Mouse (Mus musculus) fibroblast of lung, adult 2 months (primary cell): Measurements from ENCODE around the gene Pnrc2.

Source experiments
- DNase-seq: peaks from one replicate; pipeline ENCODE4 v3.0.0-alpha.2; 2011; ENCODE audit warnings: low read depth

Gene Pnrc2

GRCm38 (mm10) chr4:135870227-135871023 lies 3.2 kb downstream of the Pnrc2 start:
- DNase-seq = no peak

GRCm38 (mm10) chr4:135868996-135869395 lies 4.7 kb downstream of the Pnrc2 start:
- DNase-seq = no peak

DNA sequence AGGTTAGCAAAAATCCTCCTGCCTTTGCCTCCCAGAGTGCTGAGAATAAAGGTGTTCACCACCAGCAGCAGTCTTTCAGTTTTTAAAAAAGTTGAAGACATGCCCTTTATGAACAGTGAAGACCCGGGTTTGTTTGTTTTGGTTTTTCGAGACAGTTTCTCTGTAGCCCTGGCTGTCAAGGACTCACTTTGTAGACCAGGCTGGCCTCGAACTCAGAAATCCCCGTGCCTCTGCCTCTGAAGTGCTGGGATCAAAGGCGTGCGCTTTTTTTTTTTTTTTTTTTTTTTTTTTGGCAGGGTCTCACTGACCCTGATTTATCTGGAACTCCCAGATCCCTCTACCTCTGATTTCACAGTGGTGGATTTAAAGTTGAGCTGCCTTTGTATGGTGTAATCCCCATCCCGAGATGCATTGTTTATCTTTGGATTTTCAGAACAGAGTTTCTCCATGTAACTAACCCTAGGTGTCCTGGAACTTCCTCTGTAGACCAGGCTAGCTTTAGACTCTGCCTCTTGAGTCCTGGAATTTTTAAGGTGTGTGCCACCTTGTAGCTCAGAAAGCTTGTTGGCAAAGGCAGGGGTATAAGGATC lies 16.0 kb downstream of the Pnrc2 start:
- no peak for DNase-seq

DNA sequence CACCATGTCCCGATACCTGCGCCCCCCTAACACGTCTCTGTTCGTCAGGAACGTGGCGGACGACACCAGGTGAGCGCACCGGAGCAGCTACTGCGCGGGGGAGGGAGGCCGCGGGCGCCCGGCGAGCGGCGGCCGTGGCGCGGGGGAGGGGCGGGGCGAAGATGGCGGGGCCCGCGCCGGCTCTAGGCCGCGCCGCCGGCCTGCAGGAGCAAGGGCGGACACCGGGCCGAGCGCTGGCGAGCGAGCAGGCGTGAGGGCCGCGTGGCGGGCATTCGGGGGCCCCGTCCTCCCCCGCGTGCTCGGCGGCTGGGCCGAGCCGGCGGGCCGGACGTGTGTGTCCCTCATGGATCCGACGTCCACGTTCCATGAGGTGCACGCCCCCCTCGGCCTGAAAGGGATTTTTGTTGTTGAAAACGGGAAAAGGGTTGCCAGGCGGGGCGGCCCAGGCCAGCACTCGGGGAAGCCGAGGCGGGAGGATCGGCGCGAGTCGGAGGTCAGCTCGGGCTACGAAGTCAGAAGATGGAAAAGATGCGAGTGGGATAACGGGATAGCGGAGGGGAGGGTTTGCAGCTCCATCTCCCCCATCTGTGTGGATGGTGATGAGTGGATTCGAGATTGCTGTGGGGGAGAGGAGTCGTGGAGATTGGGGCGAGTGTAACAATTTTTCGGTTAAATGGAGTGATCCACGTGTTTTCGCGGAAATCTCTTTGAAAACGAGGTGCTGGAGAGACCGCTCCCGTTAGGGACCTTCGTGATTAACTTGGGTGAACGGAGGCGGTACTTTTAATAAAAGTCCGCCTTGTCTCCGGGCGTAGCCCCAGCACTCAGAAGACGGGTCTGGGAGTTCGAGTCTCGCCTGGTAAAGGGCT lies 17.2 kb downstream of the Pnrc2 start:
- DNase-seq = no peak

- peak; percentile 89 for DNase-seq
Observed at GRCm38 (mm10) chr4:135855536-135856222, 18.0 kb downstream of the Pnrc2 start, which contains the start of gene Srsf10. Srsf10 (plus strand) TSS chr4:135855747.

- DNase-seq = no peak
Observed at GRCm38 (mm10) chr4:135855080-135855479, 18.6 kb downstream of the Pnrc2 start.

DNA sequence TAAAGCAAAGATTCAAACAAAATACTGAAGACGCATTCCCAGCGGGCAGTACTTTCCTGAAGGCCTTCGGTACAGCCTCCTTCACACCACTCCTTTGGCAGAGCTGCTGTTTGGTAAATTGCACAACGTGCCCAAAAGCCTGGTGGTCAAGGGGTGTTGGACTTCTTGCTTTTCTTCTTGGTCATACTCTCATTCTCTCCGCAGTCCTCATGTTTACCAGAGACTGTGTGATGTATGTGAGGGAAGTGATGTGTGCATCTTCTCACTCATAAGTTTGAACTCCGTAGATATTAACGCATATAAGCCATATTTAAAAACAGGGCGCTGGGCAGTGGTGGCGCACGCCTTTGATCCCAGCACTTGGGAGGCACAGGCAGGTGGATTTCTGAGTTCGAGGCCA lies 19.0 kb downstream of the Pnrc2 start:
- DNase-seq = no peak

- no peak for DNase-seq
Observed at GRCm38 (mm10) chr4:135853987-135854546, 19.6 kb downstream of the Pnrc2 start.

DNA sequence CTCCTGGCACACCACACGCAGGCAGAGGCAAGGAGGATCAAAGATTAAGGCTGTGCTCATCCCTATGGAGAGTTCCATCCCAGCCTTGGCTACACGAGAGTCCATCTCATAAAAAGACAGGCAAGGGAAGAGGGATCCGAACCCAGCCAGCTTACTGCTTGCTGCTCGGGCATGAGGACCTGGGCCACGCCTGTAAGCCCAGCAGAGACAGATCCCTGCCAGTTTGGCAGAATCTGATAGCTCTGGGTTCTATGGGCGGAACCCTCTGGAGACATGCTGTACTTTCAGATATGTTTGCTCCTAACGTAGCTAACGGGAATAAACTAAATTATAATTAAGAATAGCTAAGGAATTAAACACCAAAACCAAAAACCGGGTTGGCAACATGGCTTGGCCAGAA lies 21.7 kb downstream of the Pnrc2 start:
- no peak for DNase-seq

DNA sequence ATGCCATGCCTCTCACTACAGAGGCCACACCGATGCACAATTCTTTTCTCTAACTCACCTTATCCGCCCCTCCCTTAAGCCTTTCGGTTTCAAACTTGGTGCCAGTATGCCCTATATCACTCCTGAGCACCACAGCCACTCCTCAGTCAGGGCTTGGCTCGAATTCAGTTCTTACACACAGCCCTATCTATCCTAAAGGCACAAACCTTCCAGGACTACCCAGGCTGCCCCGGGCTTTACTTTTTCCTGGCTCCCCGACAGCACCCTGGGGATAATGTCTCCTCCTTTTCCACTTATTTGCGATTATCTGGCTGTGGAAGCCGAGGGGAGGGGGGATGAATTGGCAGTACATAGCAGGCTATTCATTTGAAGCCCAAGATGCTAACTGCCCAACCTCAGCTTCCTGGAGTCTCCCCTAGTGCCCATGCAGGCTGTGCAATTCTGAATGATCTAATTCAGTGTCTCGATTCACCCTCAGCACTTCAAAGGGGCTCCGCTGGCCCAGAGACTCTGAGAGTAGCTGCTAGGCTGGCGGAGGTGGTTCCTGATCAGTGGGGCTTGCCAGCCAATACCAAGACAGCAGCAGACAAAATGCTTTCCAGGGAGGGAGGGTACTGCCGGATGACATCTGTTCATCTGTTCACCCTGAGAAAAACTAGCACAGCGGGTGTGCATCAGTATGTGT lies 23.1 kb downstream of the Pnrc2 start:
- DNase-seq = no peak

DNA sequence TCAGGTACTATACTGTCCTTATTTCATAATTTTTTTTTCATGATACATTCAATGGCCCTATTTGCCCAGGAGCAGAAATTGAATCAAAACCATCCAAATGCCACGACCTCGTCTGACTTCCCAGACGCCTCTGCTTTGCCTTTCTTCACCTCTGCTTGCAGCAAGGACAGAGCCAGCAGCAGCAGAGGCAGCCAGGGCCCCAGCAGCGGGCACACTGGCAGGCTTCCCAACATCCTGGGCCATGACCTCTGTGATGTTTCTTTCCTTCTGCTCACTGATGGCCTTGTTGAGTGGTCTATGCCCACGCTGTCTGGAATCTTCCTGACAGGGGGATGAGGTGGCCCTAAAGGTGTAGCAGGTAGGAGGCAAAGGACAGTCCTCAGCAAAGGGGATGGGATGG lies 26.1 kb downstream of the Pnrc2 start:
- no peak for DNase-seq

GRCm38 (mm10) chr4:135844400-135844799 lies 29.2 kb downstream of the Pnrc2 start:
- DNase-seq = no peak

DNA sequence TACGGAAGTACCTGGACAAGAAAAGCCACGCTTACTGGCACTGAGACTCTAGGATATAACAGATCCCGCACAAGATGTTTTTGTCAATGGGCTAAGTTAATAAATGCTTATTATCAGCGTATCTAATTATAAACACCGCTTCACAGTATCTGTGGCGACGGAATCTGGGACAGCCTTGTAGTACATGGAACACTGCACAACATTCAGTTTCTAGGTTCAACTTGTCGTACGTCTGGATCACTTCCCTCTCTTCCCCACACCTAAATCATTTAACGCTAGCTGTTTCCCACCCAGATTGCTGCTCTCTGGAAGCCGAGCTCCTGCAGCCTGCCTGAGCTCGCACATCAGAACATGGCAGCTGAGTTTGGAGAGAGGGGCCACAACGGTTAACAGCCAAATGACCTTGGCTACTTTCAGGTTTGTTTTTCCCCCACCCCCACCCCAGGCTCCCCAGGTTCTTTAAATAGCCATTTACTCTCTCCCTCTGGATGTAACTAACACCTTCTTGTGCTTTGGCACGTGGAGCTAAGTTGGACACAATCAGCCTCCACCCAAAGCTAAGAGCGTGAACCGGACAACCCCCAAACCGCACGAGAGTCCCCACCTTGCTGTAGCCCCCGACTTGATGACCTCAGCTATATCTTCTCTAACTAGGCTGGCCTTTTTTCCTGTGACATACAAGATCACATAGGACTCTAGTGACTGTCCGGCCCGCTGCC lies 34.2 kb downstream of the Pnrc2 start:
- DNase-seq = no peak

- no peak for DNase-seq
Observed at GRCm38 (mm10) chr4:135838925-135839292, 34.7 kb downstream of the Pnrc2 start.

DNA sequence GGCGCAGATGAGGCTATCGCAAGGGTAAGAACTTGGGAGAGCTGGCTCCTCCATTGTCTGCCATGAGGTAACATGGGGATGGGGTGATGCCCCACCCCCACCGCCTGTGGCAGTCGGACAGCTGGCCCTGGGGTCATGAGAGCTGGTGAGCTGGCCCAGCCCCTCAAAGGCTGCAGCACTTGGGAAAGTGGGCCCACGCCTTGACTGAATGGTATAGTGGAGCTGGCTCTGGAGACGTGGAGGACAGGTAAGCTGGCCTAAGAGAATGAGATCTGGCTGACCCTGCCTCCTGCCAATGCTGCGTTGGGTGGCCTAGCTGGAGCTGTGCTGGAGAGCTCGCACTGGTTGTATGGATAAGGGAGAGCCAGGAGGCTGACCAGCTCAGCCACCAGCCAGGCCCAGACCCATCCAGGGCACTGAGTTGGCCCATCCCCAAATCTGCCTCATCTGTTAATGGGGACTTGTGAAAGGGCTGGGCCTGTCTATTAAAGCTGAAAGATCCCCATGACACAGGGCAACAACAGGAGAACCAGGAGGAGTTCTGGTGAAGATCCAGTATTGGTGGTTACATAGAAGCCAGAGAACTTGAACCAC lies 39.4 kb downstream of the Pnrc2 start:
- no peak for DNase-seq

GRCm38 (mm10) chr4:135833301-135834123 lies 40.1 kb downstream of the Pnrc2 start:
- no peak for DNase-seq

- no peak for DNase-seq
Observed at GRCm38 (mm10) chr4:135832070-135832469, 41.6 kb downstream of the Pnrc2 start.

DNA sequence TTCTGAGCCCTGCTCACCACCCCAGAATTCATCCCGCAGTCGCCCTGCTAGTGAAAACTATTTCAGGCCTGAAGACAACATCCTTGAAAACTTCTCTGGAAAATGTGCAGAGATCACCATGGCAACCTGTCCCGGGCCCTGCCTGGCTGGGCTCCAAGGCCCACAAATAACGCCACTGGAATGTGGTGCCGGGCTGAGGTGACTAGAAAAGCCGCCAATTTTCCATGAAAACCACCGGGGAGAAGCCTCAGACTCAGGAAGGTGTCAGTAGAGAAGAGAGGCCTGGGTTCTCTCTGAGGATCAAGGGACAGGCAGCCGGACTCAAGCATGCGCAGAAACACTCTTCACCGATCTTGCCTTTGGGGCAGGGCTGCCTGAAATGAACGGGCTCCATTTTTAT lies 45.2 kb downstream of the Pnrc2 start:
- peak; percentile 73 for DNase-seq

DNA sequence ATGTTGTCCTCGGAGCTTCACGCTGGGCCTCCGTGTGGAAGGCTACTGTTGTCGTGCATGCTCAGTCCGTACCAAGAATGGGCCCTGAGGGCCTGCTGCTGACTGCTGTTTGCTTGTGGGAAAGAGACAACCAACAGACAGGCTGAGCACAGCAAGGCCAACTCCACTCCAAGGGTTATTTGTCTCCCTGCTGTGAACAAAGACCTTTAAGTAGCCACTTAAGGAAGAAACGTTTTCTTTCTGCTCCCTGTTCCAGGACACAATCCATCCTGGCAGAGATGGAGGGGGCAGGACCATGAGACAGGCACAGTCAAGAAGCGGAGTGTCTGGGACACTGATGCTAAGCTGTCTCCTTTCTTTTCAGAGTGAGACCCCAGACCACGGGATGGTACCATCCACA lies 49.4 kb downstream of the Pnrc2 start:
- DNase-seq = no peak
